Mouse (Mus musculus): ENCODE measurements around the gene Cxcl12. TPM values are rescaled to one million over a fixed set of nuclear protein-coding genes. Genes with fewer than 3 reads are reported as not detected.

Gene Cxcl12
- polyA plus RNA-seq, 1 experiment = 348 TPM

DNA sequence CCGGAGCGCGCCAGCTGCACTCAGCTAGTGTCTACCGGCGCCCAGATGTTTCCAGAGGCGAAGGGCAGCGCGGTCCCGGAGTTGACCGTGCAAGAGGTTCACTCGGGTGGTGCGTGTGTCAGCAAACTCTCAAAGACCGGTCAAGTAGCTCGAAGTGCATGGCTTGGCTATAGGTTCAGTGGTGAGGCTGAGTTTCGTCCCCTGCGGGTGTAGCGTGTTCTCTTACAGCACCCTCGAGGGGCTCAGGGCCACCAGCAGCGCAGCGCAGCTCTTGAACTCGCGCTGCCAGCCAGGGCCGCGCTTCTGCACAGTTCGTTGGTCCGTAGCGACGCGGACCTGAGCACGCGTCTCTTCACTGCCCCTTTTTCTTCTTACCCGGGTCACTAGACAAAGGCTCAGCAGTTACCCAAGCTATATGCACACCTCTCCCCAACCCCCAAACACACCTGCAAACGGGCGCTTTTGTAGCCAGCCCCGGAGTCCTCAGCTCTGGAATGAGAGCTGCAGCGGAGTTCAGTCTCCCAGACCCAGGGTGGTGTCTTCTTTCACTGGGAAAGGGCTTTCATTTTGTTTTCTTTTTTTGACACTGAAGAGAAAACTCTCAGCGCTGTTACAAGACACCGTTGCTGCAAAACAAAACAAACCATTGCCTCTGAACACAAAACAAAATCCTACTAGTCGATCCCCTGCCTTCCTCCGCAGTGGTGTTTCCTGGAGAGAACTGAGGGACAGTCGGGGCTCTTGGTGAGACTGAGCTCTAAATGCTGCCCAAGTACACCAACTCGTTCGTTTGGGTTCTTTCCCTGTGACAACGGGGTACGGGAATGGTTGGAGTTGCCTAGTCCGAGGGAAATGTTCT is 945 bp downstream of the Cxcl12 start:
- Histone ChIP-seq H3K4me1 (ENCODE audit: control insufficient read depth, insufficient read depth, low read length) (no peaks in the 10 kb centered on the region), H3K27ac (ENCODE audit: control insufficient read depth, insufficient read depth, low read depth, low read length, poor library complexity) (no peak overlapping the region), H3K4me3 (replicated peaks; ENCODE audit: control insufficient read depth, low read depth, low read length) (no peak overlapping the region)
- no peak for TF ChIP-seq POLR2A (IDR thresholded peaks at IDR 0.05; ENCODE audit: borderline replicate concordance, control insufficient read depth, low read depth, low read length)
- TF ChIP-seq CTCF (IDR thresholded peaks at IDR 0.05; ENCODE audit: control insufficient read depth, insufficient read depth, low read length) = no peak
- WGBS = 2% methylated on average over 46 of the region's 46 CpGs

DNA sequence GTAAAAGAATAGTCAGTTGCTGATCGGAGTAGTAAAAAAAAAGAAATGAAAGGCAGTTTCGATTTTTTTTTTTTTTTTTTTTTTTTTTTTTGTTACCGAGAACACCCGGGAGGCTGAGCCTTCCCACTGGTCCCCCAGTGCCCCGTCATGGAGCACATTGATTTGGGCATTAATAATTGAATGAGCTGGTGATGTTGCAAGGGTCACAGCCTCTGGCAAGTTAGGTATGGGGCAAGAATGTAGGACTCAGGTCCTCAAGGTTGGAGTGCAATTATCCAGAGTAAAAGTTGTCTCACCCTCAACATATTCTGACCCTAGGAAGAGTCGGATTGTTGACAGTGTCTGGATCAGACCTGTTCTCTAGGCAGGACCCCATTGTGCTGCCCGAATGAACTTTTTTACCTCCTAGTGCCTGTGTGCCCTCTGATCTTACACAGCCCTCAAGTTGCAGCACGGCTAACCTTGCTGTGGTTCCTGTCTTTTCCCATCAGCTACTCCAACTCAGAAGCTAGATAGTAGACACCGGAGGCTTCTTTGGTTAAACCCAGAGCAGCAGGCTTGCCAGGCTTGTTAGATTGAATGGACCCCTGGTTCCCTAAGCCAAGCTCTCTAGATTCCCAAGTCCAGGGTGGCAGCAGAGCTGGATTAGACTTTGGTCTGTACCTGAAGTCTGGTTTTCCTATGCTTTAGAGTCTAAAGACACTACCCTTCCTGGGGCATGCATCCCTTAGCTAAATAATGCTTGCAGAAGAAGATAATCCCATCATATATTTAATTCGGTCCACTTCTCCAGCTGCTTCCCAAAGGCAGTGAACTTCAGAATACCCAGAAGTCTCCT is 1.8 kb downstream of the Cxcl12 start:
- no peaks in the 10 kb centered on the region for H3K4me1 ChIP-seq (ENCODE audit: control insufficient read depth, insufficient read depth, low read length)
- 29% methylated on average over 10 of the region's 10 CpGs for WGBS
- H3K4me3 ChIP-seq (replicated peaks; ENCODE audit: control insufficient read depth, low read depth, low read length) = peak overlapping the region; percentile 6
- H3K27ac ChIP-seq (ENCODE audit: control insufficient read depth, insufficient read depth, low read depth, low read length, poor library complexity) = no peak overlapping the region
- TF ChIP-seq POLR2A (IDR thresholded peaks at IDR 0.05; ENCODE audit: borderline replicate concordance, control insufficient read depth, low read depth, low read length) = no peak
- no peak for TF ChIP-seq CTCF (IDR thresholded peaks at IDR 0.05; ENCODE audit: control insufficient read depth, insufficient read depth, low read length)

DNA sequence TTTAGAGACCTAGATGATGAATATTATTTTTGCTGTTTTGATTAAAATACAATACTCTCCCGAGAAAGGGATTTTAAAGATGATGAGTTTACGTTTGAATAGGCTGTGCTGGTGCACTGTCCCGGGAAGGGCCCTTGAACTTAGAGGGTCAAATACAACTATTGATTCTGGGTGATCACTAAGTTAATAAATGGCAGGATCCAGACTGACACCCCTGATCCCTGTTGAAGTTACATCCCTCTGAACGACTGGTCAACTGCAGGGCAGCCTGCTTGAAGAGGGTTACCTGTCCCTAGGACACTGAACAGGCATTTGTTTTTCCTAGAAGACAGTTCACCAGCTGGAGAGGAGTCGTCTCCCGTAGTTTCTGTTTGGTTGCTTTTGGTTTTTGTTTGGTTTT is 4.0 kb downstream of the Cxcl12 start:
- Histone ChIP-seq H3K4me3 (replicated peaks; ENCODE audit: control insufficient read depth, low read depth, low read length) (no peak overlapping the region), H3K4me1 (ENCODE audit: control insufficient read depth, insufficient read depth, low read length) (no peaks in the 10 kb centered on the region), H3K27ac (ENCODE audit: control insufficient read depth, insufficient read depth, low read depth, low read length, poor library complexity) (no peak overlapping the region)
- TF ChIP-seq CTCF (IDR thresholded peaks at IDR 0.05; ENCODE audit: control insufficient read depth, insufficient read depth, low read length) (no peak), POLR2A (IDR thresholded peaks at IDR 0.05; ENCODE audit: borderline replicate concordance, control insufficient read depth, low read depth, low read length) (no peak)
- 77% methylated on average over 6 of the region's 6 CpGs for WGBS

- WGBS = 12% methylated on average over 11 of the region's 11 CpGs
- H3K4me1 ChIP-seq (ENCODE audit: control insufficient read depth, insufficient read depth, low read length) = no peaks in the 10 kb centered on the region
- no peak overlapping the region for H3K4me3 ChIP-seq (replicated peaks; ENCODE audit: control insufficient read depth, low read depth, low read length)
- TF ChIP-seq CTCF (IDR thresholded peaks at IDR 0.05; ENCODE audit: control insufficient read depth, insufficient read depth, low read length) (peak; percentile 57), POLR2A (IDR thresholded peaks at IDR 0.05; ENCODE audit: borderline replicate concordance, control insufficient read depth, low read depth, low read length) (no peak)
- no peak overlapping the region for H3K27ac ChIP-seq (ENCODE audit: control insufficient read depth, insufficient read depth, low read depth, low read length, poor library complexity)
These were observed 5.5 kb downstream of the Cxcl12 start for GRCm38 (mm10) chr6:117173876-117174275.

DNA sequence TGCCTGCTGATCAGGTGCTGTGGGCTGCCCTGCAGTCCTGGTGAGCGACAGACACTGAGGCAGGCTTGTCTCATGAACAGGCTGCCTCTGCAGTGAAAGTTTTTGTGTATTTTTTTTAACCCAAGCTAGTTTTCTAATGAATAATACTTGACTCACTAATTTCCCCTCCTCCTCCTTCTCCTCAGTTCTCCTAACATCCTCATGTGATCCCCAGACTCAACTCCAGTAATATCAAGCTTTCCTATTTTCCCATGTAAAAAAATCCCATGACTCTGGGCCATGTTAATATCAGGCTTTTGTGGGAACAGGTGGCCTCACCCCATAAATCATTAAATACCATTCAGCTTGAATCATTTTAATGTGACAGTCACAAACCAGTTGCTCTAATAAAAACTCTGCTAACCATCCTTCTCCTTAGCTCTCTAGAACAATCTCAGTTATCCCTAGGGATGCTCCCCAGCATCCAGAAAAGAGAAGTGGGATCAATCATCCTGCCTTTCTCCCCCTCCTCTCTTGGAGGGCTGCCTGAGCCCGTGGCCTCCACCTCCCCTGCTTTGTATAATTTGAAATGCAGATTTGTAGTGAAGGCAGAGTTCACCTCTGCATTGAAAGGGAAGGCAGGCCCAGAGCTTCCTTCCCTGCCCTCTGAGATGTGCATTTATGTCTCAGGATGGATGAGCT is 6.9 kb downstream of the Cxcl12 start:
- no peak for TF ChIP-seq CTCF (IDR thresholded peaks at IDR 0.05; ENCODE audit: control insufficient read depth, insufficient read depth, low read length)
- TF ChIP-seq POLR2A (IDR thresholded peaks at IDR 0.05; ENCODE audit: borderline replicate concordance, control insufficient read depth, low read depth, low read length) = no peak
- WGBS = 53% methylated on average over 2 of the region's 2 CpGs
- H3K4me1 ChIP-seq (ENCODE audit: control insufficient read depth, insufficient read depth, low read length) = no peaks in the 10 kb centered on the region
- no peak overlapping the region for H3K4me3 ChIP-seq (replicated peaks; ENCODE audit: control insufficient read depth, low read depth, low read length)
- H3K27ac ChIP-seq (ENCODE audit: control insufficient read depth, insufficient read depth, low read depth, low read length, poor library complexity) = no peak overlapping the region

- TF ChIP-seq POLR2A (IDR thresholded peaks at IDR 0.05; ENCODE audit: borderline replicate concordance, control insufficient read depth, low read depth, low read length) (no peak), CTCF (IDR thresholded peaks at IDR 0.05; ENCODE audit: control insufficient read depth, insufficient read depth, low read length) (no peak)
- Histone ChIP-seq H3K4me1 (ENCODE audit: control insufficient read depth, insufficient read depth, low read length) (no peaks in the 10 kb centered on the region), H3K27ac (ENCODE audit: control insufficient read depth, insufficient read depth, low read depth, low read length, poor library complexity) (no peak overlapping the region), H3K4me3 (replicated peaks; ENCODE audit: control insufficient read depth, low read depth, low read length) (no peak overlapping the region)
- WGBS = 30% methylated on average over 5 of the region's 5 CpGs
These were observed 8.1 kb downstream of the Cxcl12 start for GRCm38 (mm10) chr6:117176406-117176805.

DNA sequence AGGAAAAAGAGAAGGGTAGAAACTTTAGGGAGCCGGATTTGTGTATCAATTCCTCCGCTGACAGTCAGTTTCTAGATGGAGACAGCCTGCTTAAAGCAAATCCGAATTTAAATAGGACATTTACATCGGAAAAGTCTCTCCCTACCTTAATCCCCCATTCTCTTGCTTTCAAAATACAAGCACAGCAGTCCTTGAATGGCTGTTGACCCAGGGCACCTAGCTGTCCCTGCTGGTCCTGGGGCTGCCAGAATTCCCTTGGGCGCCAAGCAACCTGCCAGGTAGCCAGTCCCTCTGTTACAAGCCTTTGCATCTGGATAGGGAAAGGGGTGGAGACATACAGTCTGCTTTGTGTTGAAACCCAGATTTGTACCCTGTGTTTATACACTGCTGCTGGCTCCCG is 12.0 kb downstream of the Cxcl12 start:
- Histone ChIP-seq H3K27ac (ENCODE audit: control insufficient read depth, insufficient read depth, low read depth, low read length, poor library complexity) (no peak overlapping the region), H3K4me1 (ENCODE audit: control insufficient read depth, insufficient read depth, low read length) (no peaks in the 10 kb centered on the region), H3K4me3 (replicated peaks; ENCODE audit: control insufficient read depth, low read depth, low read length) (no peak overlapping the region)
- whole genome bisulfite sequencing = 58% methylated on average over 6 of the region's 6 CpGs
- TF ChIP-seq POLR2A (IDR thresholded peaks at IDR 0.05; ENCODE audit: borderline replicate concordance, control insufficient read depth, low read depth, low read length) (no peak), CTCF (IDR thresholded peaks at IDR 0.05; ENCODE audit: control insufficient read depth, insufficient read depth, low read length) (no peak)

DNA sequence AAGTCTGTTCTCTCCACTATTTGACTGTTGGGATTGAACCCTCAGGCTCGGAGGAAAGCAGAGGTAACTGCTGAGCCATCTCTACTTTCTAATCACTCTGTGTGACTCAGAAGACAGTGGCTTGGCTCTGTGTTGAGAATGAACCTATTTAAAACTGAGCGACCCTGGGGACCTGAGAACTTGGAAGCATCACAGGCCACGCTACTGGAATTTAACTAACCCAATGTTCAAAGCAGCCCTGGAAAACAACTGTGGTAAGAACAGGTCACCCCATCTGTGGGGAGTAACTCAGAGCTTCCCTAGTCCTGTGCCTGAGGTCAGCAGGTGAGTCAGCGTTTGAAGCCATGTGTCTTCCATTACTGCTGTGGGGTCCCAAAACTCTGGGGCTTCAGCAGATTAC is 17.0 kb downstream of the Cxcl12 start:
- 67% methylated on average over 4 of the region's 4 CpGs for WGBS

More for the DNA sequence above, 17.0 kb downstream of the Cxcl12 start:
- H3K4me3 ChIP-seq (replicated peaks; ENCODE audit: control insufficient read depth, low read depth, low read length) = no peak overlapping the region
- no peak for TF ChIP-seq CTCF (IDR thresholded peaks at IDR 0.05; ENCODE audit: control insufficient read depth, insufficient read depth, low read length)
- TF ChIP-seq POLR2A (IDR thresholded peaks at IDR 0.05; ENCODE audit: borderline replicate concordance, control insufficient read depth, low read depth, low read length) = no peak
- no peaks in the 10 kb centered on the region for H3K4me1 ChIP-seq (ENCODE audit: control insufficient read depth, insufficient read depth, low read length)
- H3K27ac ChIP-seq (ENCODE audit: control insufficient read depth, insufficient read depth, low read depth, low read length, poor library complexity) = no peak overlapping the region

All from bone marrow, adult 2 months (tissue).